Mouse (Mus musculus): ENCODE results near the gene Krt80. TPM values are rescaled to one million over a fixed set of nuclear protein-coding genes. Genes with fewer than 3 reads are reported as not detected.

The Krt80 gene
- polyA plus RNA-seq, 1 experiment from 2014 or later: 0.09 TPM

GRCm38 (mm10) chr15:101297988-101298387, 72.0 kb downstream of the Krt80 start:
- no peak overlapping the region for H3K27ac ChIP-seq (ENCODE audit: low read depth, low read length)
- H3K27me3 ChIP-seq (ENCODE audit: control insufficient read depth, insufficient read depth, low read length): no peaks in the 10 kb centered on the region
- no peaks in the 10 kb centered on the region for H3K4me1 ChIP-seq (replicated peaks; ENCODE audit: control insufficient read depth, insufficient read depth, low read length)
- H3K9ac ChIP-seq (ENCODE audit: low read depth, low read length): no peak overlapping the region
- no peak overlapping the region for H3K4me3 ChIP-seq (ENCODE audit: low read depth, low read length)
- H3K36me3 ChIP-seq (ENCODE audit: control insufficient read depth, insufficient read depth, low read length): no peaks in the 10 kb centered on the region
- DNase-seq (ENCODE audit: low spot score) (no peak), ATAC-seq (ENCODE audit: low FRiP score) (no peak)
- no peaks in the 10 kb centered on the region for H3K9me3 ChIP-seq (ENCODE audit: control insufficient read depth, low read length)
- 32% methylated on average over 7 of the region's 7 CpGs for WGBS
- no peak overlapping the region for H3K4me2 ChIP-seq (replicated peaks; ENCODE audit: low read depth, low read length)

MicroRNA genes within 50 kb of the gene (microRNA counts, 519-probe panel; counts per million panel counts)
- microRNA mmu-miR-1941-3p (not detected), microRNA mmu-miR-1941-5p (not detected)

Other genes starting within 250 kb of the Krt80 start
- 4.8 and 5.5 TPM in 2 replicates for gene Acvrl1, start 241.6 kb downstream of the Krt80 start, polyA plus RNA-seq (2014; fragmentation: Nextera tagmentation; extraction: Ambion mirVana)
- 16.2 and 17.1 TPM in 2 replicates for gene Acvr1b, start 196.1 kb downstream of the Krt80 start, polyA plus RNA-seq (2014; fragmentation: Nextera tagmentation; extraction: Ambion mirVana)
- 4.5 and 5.0 TPM in 2 replicates for gene Grasp, start 146.0 kb downstream of the Krt80 start, polyA plus RNA-seq (2014; fragmentation: Nextera tagmentation; extraction: Ambion mirVana)
- gene Nr4a1, start 115.9 kb downstream of the Krt80 start, polyA plus RNA-seq (2014; fragmentation: Nextera tagmentation; extraction: Ambion mirVana): 2.2 and 2.9 TPM in 2 replicates
- 66.5 and 69.6 TPM in 2 replicates for gene Atg101, start 85.9 kb downstream of the Krt80 start, polyA plus RNA-seq (2014; fragmentation: Nextera tagmentation; extraction: Ambion mirVana)
- gene 6030408B16Rik, start 77.0 kb downstream of the Krt80 start, polyA plus RNA-seq (2014; fragmentation: Nextera tagmentation; extraction: Ambion mirVana): 0.17 and 0.25 TPM in 2 replicates
- 9.0 and 12.0 TPM in 2 replicates for gene Krt7, start 40.9 kb upstream of the Krt80 start, polyA plus RNA-seq (2014; fragmentation: Nextera tagmentation; extraction: Ambion mirVana)
- 0.08 TPM in 1 of 2 replicates, not detected in the other for gene Krt87, start 68.6 kb upstream of the Krt80 start, polyA plus RNA-seq (2014; fragmentation: Nextera tagmentation; extraction: Ambion mirVana)
- not detected in 2 replicates for gene Krt88, start 77.6 kb upstream of the Krt80 start, polyA plus RNA-seq (2014; fragmentation: Nextera tagmentation; extraction: Ambion mirVana)
- gene Krt81, start 93.6 kb upstream of the Krt80 start, polyA plus RNA-seq (2014; fragmentation: Nextera tagmentation; extraction: Ambion mirVana): not detected in 2 replicates
- gene Krt86, start 103.3 kb upstream of the Krt80 start, polyA plus RNA-seq (2014; fragmentation: Nextera tagmentation; extraction: Ambion mirVana): not detected in 2 replicates
- not detected in 2 replicates for gene Krt83, start 121.3 kb upstream of the Krt80 start, polyA plus RNA-seq (2014; fragmentation: Nextera tagmentation; extraction: Ambion mirVana)
- not detected in 2 replicates for gene Gm49425, start 147.1 kb upstream of the Krt80 start, polyA plus RNA-seq (2014; fragmentation: Nextera tagmentation; extraction: Ambion mirVana)
- gene Krt84, start 162.7 kb upstream of the Krt80 start, polyA plus RNA-seq (2014; fragmentation: Nextera tagmentation; extraction: Ambion mirVana): not detected in 2 replicates
- not detected in 2 replicates for gene Krt82, start 180.5 kb upstream of the Krt80 start, polyA plus RNA-seq (2014; fragmentation: Nextera tagmentation; extraction: Ambion mirVana)
- 0.07 and 0.42 TPM in 2 replicates for gene Krt90, start 192.8 kb upstream of the Krt80 start, polyA plus RNA-seq (2014; fragmentation: Nextera tagmentation; extraction: Ambion mirVana)
- 0.04 and 0.05 TPM in 2 replicates for gene Krt75, start 203.7 kb upstream of the Krt80 start, polyA plus RNA-seq (2014; fragmentation: Nextera tagmentation; extraction: Ambion mirVana)

Data from hindbrain, embryonic 11.5 days (tissue).